Mouse (Mus musculus): ENCODE results near the gene Ppp1r9a. TPM values are rescaled to one million over a fixed set of nuclear protein-coding genes. Genes with fewer than 3 reads are reported as not detected.

Ppp1r9a gene
- polyA plus RNA-seq, 1 experiment from 2014 or later, result 3.8 TPM

DNA sequence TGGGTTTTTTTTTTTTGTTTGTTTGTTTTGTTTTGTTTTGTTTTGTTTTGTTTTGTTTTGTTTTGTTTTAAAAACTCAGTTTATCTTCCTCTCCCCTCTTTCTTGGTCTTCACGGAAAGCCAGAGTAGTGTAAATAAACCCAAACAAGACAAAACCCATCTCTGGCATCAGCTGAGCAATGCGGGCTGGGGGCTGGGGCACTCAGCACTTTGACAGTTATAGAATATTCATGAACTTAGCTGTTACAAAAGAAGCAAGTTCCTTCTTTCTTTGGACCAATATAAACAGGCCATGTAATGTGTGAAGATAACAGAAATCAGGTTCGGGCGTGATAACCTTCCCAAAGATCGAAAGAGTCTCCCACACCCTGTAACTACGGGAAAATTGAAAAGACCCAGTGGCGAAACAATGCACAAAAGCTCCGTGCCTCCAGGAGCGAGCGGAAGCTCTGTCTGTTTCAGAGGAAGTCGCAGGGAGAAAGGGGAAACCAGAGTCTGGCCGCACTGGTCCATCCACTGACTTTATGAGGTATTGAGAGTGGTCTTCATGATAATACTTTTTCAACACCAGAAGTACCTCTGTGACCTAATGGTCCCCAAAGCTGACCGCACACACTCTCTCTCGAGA is 264.4 kb downstream of the Ppp1r9a start:
- peaks cover 18% of the 10 kb centered on the region for H3K4me1 ChIP-seq (ENCODE audit: control insufficient read depth, low read depth, low read length)
- H3K9ac ChIP-seq (ENCODE audit: low read depth, low read length), result no peak overlapping the region
- H3K36me3 ChIP-seq (ENCODE audit: control insufficient read depth, insufficient read depth), result no peaks in the 10 kb centered on the region
- 15% methylated on average over 14 of the region's 14 CpGs for WGBS (ENCODE audit: insufficient replicate concordance)
- peak overlapping the region; percentile 46 for H3K4me2 ChIP-seq (ENCODE audit: low read depth, low read length)
- H3K27ac ChIP-seq (ENCODE audit: low read length), result no peak overlapping the region
- no peaks in the 10 kb centered on the region; the same call in 1 of the 2 replicates for H3K27me3 ChIP-seq (ENCODE audit: control insufficient read depth, insufficient read depth, low read depth, low read length)
- no peak for ATAC-seq (ENCODE audit: low read depth)
- no peaks in the 10 kb centered on the region for H3K9me3 ChIP-seq (replicated peaks; ENCODE audit: control insufficient read depth, low read length)
- H3K4me3 ChIP-seq (ENCODE audit: low read depth, low read length), result 0 out of 2 replicates have a peak overlapping the region, but pooled peaks have one; percentile 2

- no peaks in the 10 kb centered on the region; the same call in 1 of the 2 replicates for H3K27me3 ChIP-seq (ENCODE audit: control insufficient read depth, insufficient read depth, low read depth, low read length)
- no peak for ATAC-seq (ENCODE audit: low read depth)
- no peaks in the 10 kb centered on the region for H3K9me3 ChIP-seq (replicated peaks; ENCODE audit: control insufficient read depth, low read length)
- no peak overlapping the region for H3K4me3 ChIP-seq (ENCODE audit: low read depth, low read length)
- WGBS (ENCODE audit: insufficient replicate concordance), result 70% methylated on average over 9 of the region's 9 CpGs
- no peaks in the 10 kb centered on the region for H3K36me3 ChIP-seq (ENCODE audit: control insufficient read depth, insufficient read depth)
- H3K27ac ChIP-seq (ENCODE audit: low read length), result no peak overlapping the region
- no peak overlapping the region for H3K4me2 ChIP-seq (ENCODE audit: low read depth, low read length)
- peaks cover 18% of the 10 kb centered on the region for H3K4me1 ChIP-seq (ENCODE audit: control insufficient read depth, low read depth, low read length)
- H3K9ac ChIP-seq (ENCODE audit: low read depth, low read length), result no peak overlapping the region
These were observed 265.4 kb downstream of the Ppp1r9a start for GRCm38 (mm10) chr6:5168158-5168557.

DNA sequence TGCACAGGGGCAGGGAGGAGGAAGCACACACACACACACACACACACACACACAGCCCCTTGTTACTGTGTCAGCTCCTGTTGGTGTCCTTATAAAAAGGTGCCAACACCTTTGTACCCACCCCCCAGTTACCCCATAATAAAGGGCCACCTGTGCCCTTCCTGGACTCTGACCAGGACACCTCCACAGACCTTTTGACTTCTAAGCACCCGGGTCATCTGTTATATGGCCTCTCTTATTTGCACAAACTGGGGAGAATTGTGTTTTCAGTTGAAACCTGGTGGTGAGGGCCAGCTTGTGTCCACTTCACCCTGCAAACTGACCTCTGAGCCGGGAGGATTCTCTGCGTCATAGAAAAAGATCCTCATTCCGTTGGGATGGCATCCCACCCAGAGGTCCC is 268.7 kb downstream of the Ppp1r9a start:
- Histone ChIP-seq H3K4me2 (ENCODE audit: low read depth, low read length) (no peak overlapping the region), H3K4me3 (ENCODE audit: low read depth, low read length) (no peak overlapping the region), H3K9ac (ENCODE audit: low read depth, low read length) (no peak overlapping the region), H3K36me3 (ENCODE audit: control insufficient read depth, insufficient read depth) (no peaks in the 10 kb centered on the region), H3K9me3 (replicated peaks; ENCODE audit: control insufficient read depth, low read length) (no peaks in the 10 kb centered on the region), H3K4me1 (ENCODE audit: control insufficient read depth, low read depth, low read length) (peaks cover 6% of the 10 kb centered on the region), H3K27me3 (ENCODE audit: control insufficient read depth, insufficient read depth, low read depth, low read length) (no peaks in the 10 kb centered on the region; the same call in 1 of the 2 replicates), H3K27ac (ENCODE audit: low read length) (peak overlapping the region; percentile 63)
- 59% methylated on average over 4 of the region's 4 CpGs for WGBS (ENCODE audit: insufficient replicate concordance)
- ATAC-seq (ENCODE audit: low read depth), result peak; percentile 85

DNA sequence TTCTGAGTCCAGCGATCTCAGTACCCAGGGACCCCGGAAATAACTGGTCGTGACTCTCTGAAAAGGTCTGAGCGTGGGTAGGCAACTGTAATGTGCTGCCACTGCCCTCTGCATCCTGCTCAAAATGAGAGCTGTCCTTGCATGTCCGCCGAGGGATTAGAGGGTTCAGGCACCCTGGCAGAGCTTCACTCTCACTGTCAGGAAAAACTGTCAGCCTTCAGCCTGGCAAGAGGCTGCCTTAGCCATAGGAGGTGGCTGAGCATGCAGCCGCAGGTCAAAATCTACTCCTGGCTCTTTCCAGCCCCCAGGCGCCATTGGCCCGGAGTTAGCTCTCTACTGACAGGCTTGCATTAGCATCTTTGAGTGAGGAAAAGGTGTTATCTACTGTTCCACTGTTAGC is 269.9 kb downstream of the Ppp1r9a start:
- 71% methylated on average over 9 of the region's 9 CpGs for WGBS (ENCODE audit: insufficient replicate concordance)

DNA sequence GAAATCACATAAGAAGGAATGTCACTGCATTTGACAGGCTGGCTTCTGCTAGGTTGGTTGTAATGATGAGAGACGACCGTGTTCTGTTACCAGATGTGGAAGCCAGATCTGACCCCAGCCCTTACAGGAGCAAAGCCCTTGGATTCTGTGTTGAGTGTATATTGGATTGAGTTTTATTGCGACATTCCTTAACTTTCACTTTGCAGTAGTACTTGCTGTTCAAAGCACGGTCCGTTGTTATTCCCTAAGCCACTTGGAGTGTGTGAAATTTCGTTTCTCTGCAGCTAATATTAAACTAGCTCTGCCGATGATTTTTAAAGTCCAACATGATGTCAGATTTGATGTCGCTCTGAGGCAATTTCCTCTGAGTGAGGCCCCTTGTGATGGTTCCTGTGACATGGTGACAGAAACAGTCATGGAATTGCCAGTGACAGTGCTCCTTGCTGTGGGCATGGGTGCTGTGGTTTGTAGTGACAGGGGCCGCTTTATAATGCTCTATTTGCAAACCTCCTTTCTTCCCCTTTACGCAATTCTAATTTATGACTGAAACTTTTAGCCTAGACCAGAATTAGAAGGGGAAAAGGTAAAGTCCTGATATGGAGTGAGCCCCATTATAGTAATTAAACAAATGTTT is 271.6 kb downstream of the Ppp1r9a start:
- peaks cover 4% of the 10 kb centered on the region for H3K4me1 ChIP-seq (ENCODE audit: control insufficient read depth, low read depth, low read length)
- 51% methylated on average over 10 of the region's 10 CpGs for WGBS (ENCODE audit: insufficient replicate concordance)
- H3K4me2 ChIP-seq (ENCODE audit: low read depth, low read length), result no peak overlapping the region
- no peaks in the 10 kb centered on the region for H3K27me3 ChIP-seq (ENCODE audit: control insufficient read depth, insufficient read depth, low read depth, low read length)
- no peak for ATAC-seq (ENCODE audit: low read depth)
- no peak overlapping the region for H3K4me3 ChIP-seq (ENCODE audit: low read depth, low read length)
- H3K9ac ChIP-seq (ENCODE audit: low read depth, low read length), result no peak overlapping the region
- H3K36me3 ChIP-seq (ENCODE audit: control insufficient read depth, insufficient read depth), result no peaks in the 10 kb centered on the region
- no peaks in the 10 kb centered on the region for H3K9me3 ChIP-seq (replicated peaks; ENCODE audit: control insufficient read depth, low read length)
- no peak overlapping the region for H3K27ac ChIP-seq (ENCODE audit: low read length)

More for the DNA sequence above, 269.9 kb downstream of the Ppp1r9a start:
- H3K36me3 ChIP-seq (ENCODE audit: control insufficient read depth, insufficient read depth), result no peaks in the 10 kb centered on the region
- H3K27me3 ChIP-seq (ENCODE audit: control insufficient read depth, insufficient read depth, low read depth, low read length), result no peaks in the 10 kb centered on the region; the same call in 1 of the 2 replicates
- no peak overlapping the region for H3K4me3 ChIP-seq (ENCODE audit: low read depth, low read length)
- H3K27ac ChIP-seq (ENCODE audit: low read length), result no peak overlapping the region
- no peak for ATAC-seq (ENCODE audit: low read depth)
- no peaks in the 10 kb centered on the region for H3K9me3 ChIP-seq (replicated peaks; ENCODE audit: control insufficient read depth, low read length)
- no peak overlapping the region for H3K9ac ChIP-seq (ENCODE audit: low read depth, low read length)
- H3K4me1 ChIP-seq (ENCODE audit: control insufficient read depth, low read depth, low read length), result peaks cover 4% of the 10 kb centered on the region
- H3K4me2 ChIP-seq (ENCODE audit: low read depth, low read length), result no peak overlapping the region

- Histone ChIP-seq H3K4me1 (ENCODE audit: control insufficient read depth, low read depth, low read length) (no peaks in the 10 kb centered on the region; the same call in 1 of the 2 replicates), H3K27me3 (ENCODE audit: control insufficient read depth, insufficient read depth, low read depth, low read length) (no peaks in the 10 kb centered on the region; the same call in 1 of the 2 replicates), H3K4me3 (ENCODE audit: low read depth, low read length) (no peak overlapping the region), H3K9me3 (replicated peaks; ENCODE audit: control insufficient read depth, low read length) (no peaks in the 10 kb centered on the region), H3K4me2 (ENCODE audit: low read depth, low read length) (no peak overlapping the region), H3K9ac (ENCODE audit: low read depth, low read length) (no peak overlapping the region), H3K36me3 (ENCODE audit: control insufficient read depth, insufficient read depth) (no peaks in the 10 kb centered on the region), H3K27ac (ENCODE audit: low read length) (no peak overlapping the region)
- no peak for ATAC-seq (ENCODE audit: low read depth)
- WGBS (ENCODE audit: insufficient replicate concordance), result 67% methylated on average over 19 of the region's 19 CpGs
These were observed 275.5 kb downstream of the Ppp1r9a start for GRCm38 (mm10) chr6:5177967-5178891.

DNA sequence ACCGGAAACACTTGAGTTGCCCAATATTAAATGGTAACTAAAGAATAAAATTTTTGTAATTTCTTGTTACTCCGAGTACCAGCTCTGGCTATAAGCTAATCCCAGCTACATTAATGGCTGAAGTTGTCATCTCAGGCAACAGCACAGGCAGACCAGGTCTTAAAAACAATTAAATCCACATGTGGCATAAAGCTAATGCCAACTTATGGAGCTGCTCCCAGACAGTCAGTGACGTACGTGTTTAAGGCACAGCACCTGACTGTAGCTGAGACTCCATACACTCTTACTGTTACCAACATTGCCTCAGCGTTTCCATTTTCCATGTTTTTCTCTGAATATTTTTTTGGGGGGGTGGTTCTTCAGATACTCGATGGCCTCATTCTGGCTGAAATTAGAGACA is 276.5 kb downstream of the Ppp1r9a start:
- Histone ChIP-seq H3K4me1 (ENCODE audit: control insufficient read depth, low read depth, low read length) (no peaks in the 10 kb centered on the region; the same call in 1 of the 2 replicates), H3K9ac (ENCODE audit: low read depth, low read length) (no peak overlapping the region), H3K27me3 (ENCODE audit: control insufficient read depth, insufficient read depth, low read depth, low read length) (no peaks in the 10 kb centered on the region; the same call in 1 of the 2 replicates), H3K27ac (ENCODE audit: low read length) (no peak overlapping the region), H3K9me3 (replicated peaks; ENCODE audit: control insufficient read depth, low read length) (no peaks in the 10 kb centered on the region), H3K4me2 (ENCODE audit: low read depth, low read length) (no peak overlapping the region), H3K36me3 (ENCODE audit: control insufficient read depth, insufficient read depth) (no peaks in the 10 kb centered on the region), H3K4me3 (ENCODE audit: low read depth, low read length) (no peak overlapping the region)
- ATAC-seq (ENCODE audit: low read depth), result no peak
- 70% methylated on average over 6 of the region's 6 CpGs for WGBS (ENCODE audit: insufficient replicate concordance)

DNA sequence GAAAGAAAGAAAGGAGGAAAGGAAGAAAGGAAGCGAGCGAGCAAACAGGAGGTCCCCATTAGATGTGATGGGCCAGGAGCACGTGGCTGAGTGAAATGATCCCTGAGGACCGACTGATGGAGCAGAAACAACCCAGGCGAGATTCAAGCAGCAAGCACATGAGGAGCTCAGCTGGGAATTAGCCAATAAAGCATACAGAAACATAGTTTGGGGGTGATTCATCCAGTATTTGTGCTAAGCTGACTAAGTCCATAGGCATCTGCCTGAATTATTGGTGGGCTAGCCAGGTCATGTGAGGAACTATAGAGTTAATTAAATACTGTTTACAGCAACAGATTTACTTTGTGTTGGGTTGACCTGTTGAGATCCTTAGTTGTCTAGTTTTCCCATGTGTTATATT is 277.9 kb downstream of the Ppp1r9a start:
- H3K36me3 ChIP-seq (ENCODE audit: control insufficient read depth, insufficient read depth), result no peaks in the 10 kb centered on the region

More for the DNA sequence above, 277.9 kb downstream of the Ppp1r9a start:
- no peak overlapping the region for H3K4me3 ChIP-seq (ENCODE audit: low read depth, low read length)
- H3K4me1 ChIP-seq (ENCODE audit: control insufficient read depth, low read depth, low read length), result peaks cover under 1% of the 10 kb centered on the region
- H3K27me3 ChIP-seq (ENCODE audit: control insufficient read depth, insufficient read depth, low read depth, low read length), result no peaks in the 10 kb centered on the region; the same call in 1 of the 2 replicates
- H3K9me3 ChIP-seq (replicated peaks; ENCODE audit: control insufficient read depth, low read length), result no peaks in the 10 kb centered on the region
- no peak for ATAC-seq (ENCODE audit: low read depth)
- 64% methylated on average over 5 of the region's 5 CpGs for WGBS (ENCODE audit: insufficient replicate concordance)
- no peak overlapping the region for H3K9ac ChIP-seq (ENCODE audit: low read depth, low read length)
- H3K4me2 ChIP-seq (ENCODE audit: low read depth, low read length), result no peak overlapping the region
- H3K27ac ChIP-seq (ENCODE audit: low read length), result no peak overlapping the region

Data from liver, embryonic 16.5 days (tissue).